Mouse (Mus musculus): ENCODE data around the gene Lrch3.

The Lrch3 gene

GRCm38 (mm10) chr16:32981405-32981804, 67.5 kb downstream of the Lrch3 start:
- in situ Hi-C loops (cut with MboI, MseI): no loop called here

GRCm38 (mm10) chr16:32984631-32985030, 70.7 kb downstream of the Lrch3 start:
- in situ Hi-C loops (cut with MboI, MseI): no loop called here

- in situ Hi-C loops (cut with MboI, MseI): no loop called here
Observed at GRCm38 (mm10) chr16:32992158-32992557, 78.3 kb downstream of the Lrch3 start.

- in situ Hi-C loops (cut with MboI, MseI): no loop called here
Observed at GRCm38 (mm10) chr16:33005216-33005615, 91.3 kb downstream of the Lrch3 start.

GRCm38 (mm10) chr16:33006888-33007287, 93.0 kb downstream of the Lrch3 start:
- in situ Hi-C loops (cut with MboI, MseI): no loop called here

GRCm38 (mm10) chr16:33007436-33007835, 93.5 kb downstream of the Lrch3 start:
- in situ Hi-C loops (cut with MboI, MseI): no loop called here

- in situ Hi-C loops (cut with MboI, MseI): no loop called here
Observed at GRCm38 (mm10) chr16:33010166-33010565, 96.3 kb downstream of the Lrch3 start.

- in situ Hi-C loops (cut with MboI, MseI): no loop called here
Observed at GRCm38 (mm10) chr16:33013801-33014200, 99.9 kb downstream of the Lrch3 start.

- in situ Hi-C loops (cut with MboI, MseI): no loop called here
Observed at GRCm38 (mm10) chr16:33014921-33015320, 101.0 kb downstream of the Lrch3 start.

GRCm38 (mm10) chr16:33015396-33015907, 101.6 kb downstream of the Lrch3 start:
- in situ Hi-C loops (cut with MboI, MseI): no loop called here

- in situ Hi-C loops (cut with MboI, MseI): no loop called here
Observed at GRCm38 (mm10) chr16:33015986-33016385, 102.1 kb downstream of the Lrch3 start.

GRCm38 (mm10) chr16:33017677-33018349, 103.9 kb downstream of the Lrch3 start:
- in situ Hi-C loops (cut with MboI, MseI): no loop called here

GRCm38 (mm10) chr16:33019117-33019770, 105.3 kb downstream of the Lrch3 start:
- in situ Hi-C loops (cut with MboI, MseI): no loop called here

GRCm38 (mm10) chr16:33021381-33021780, 107.5 kb downstream of the Lrch3 start:
- in situ Hi-C loops (cut with MboI, MseI): no loop called here

GRCm38 (mm10) chr16:33023750-33024149, 109.8 kb downstream of the Lrch3 start:
- in situ Hi-C loops (cut with MboI, MseI): no loop called here

- in situ Hi-C loops (cut with MboI, MseI): no loop called here
Observed at GRCm38 (mm10) chr16:33024456-33025104, 110.7 kb downstream of the Lrch3 start.

- in situ Hi-C loops (cut with MboI, MseI): no loop called here
Observed at GRCm38 (mm10) chr16:33026357-33026756, 112.5 kb downstream of the Lrch3 start.

GRCm38 (mm10) chr16:33036006-33036405, 122.1 kb downstream of the Lrch3 start:
- in situ Hi-C loops (cut with MboI, MseI): no loop called here

GRCm38 (mm10) chr16:33042682-33043081, 128.8 kb downstream of the Lrch3 start:
- in situ Hi-C loops (cut with MboI, MseI): no loop called here

- in situ Hi-C loops (cut with MboI, MseI): no loop called here
Observed at GRCm38 (mm10) chr16:33043268-33043667, 129.4 kb downstream of the Lrch3 start.

GRCm38 (mm10) chr16:33048004-33048403, 134.1 kb downstream of the Lrch3 start:
- in situ Hi-C loops (cut with MboI, MseI): no loop called here

GRCm38 (mm10) chr16:33048686-33049085, 134.8 kb downstream of the Lrch3 start:
- in situ Hi-C loops (cut with MboI, MseI): no loop called here

- in situ Hi-C loops (cut with MboI, MseI): no loop called here
Observed at GRCm38 (mm10) chr16:33049809-33050208, 135.9 kb downstream of the Lrch3 start.

Data from T-helper 1 cell (primary cell).